Mouse (Mus musculus): Measurements from ENCODE around the gene Cox17.

GRCm38 (mm10) chr16:38373439-38373838 lies 26.6 kb downstream of the Cox17 start:
- TF ChIP-seq POLR2A (IDR thresholded peaks at IDR 0.05; ENCODE audit: borderline replicate concordance, insufficient read depth, low read length) = no peak
- TF ChIP-seq CTCF (IDR thresholded peaks at IDR 0.05; ENCODE audit: borderline replicate concordance, insufficient read depth, low read depth, low read length) = no peak

Data from cerebellum, adult 2 months (tissue).